ENCODE assay signal across 8 mouse cellular contexts in the genomic region with DNA sequence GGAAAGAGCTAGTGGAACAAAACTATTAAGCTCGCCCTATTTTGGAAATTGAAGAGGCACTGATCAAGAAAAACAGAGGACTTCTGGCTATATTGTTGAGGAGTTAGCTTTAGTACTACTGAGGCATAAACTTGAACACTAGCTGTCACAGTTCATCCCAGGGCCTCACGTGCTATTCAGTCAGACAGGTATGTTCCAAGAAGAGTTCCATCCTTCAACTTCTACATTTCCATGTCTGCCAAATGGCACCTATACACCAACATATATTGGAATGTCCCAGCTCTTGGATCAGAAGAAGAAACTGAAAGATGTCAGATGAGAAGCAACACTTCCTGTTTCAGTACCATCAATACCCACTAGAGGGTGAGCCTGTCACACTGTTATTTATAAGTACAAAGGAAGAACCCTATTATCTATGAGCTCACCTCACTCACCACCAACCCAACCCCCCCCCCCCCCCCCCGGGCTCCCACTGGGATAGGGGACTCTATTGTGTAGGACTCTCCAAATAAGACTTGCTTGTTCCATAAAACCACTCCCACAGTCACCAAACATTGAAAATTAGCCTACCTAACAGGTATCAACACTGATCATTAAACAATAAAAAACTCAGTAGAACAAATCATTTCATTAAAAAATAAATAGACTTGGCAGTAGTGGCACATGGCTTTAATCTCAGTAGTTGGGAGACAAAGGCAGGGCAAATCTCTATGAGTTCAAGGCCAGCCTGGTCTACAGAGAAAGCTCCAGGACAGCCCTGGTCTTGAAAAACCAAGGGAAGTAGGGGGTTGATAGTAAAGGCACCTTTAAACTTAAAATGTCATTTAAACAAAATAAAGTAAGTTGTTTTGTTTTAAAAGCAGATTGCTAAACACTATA. TPM values are rescaled to one million over a fixed set of nuclear protein-coding genes. Genes with fewer than 3 reads are reported as not detected.
A peak's percentile ranks its signal among the peaks of the same experiment; 100 is the strongest.
DNase-seq lines count a peak whose midpoint lies in the region; ATAC-seq and TF ChIP-seq lines count a peak whose summit lies in the region.

No protein-coding gene starts in this region.

- 58% methylated on average over 3 of the region's 3 CpGs for WGBS in heart, embryonic 16.5 days

- H3K27me3 ChIP-seq in G1E (ENCODE audit: insufficient read depth, low read length) = no peaks in the 10 kb centered on the region
- H3K27me3 ChIP-seq in heart, embryonic 16.5 days (ENCODE audit: control insufficient read depth, insufficient read depth, low read length) = no peaks in the 10 kb centered on the region

- H3K9ac ChIP-seq in heart, embryonic 16.5 days (ENCODE audit: low read length) = no peak overlapping the region

- 0 out of 2 replicates have a peak, but pooled peaks have one; percentile 35 for ATAC-seq in frontal cortex, adult (ENCODE audit: low TSS enrichment)
- peak; percentile 47; the same call in 1 of the 2 replicates for ATAC-seq in G1E (ENCODE audit: extremely low read depth, insufficient number of reproducible peaks, low FRiP score, poor library complexity, severe bottlenecking)
- ATAC-seq in heart, embryonic 16.5 days (replicated peaks; ENCODE audit: extremely low read depth, insufficient read depth, low FRiP score) = peak; percentile 52; the same call in 1 of the 2 replicates

- no peaks in the 10 kb centered on the region for H3K9me3 ChIP-seq in G1E (replicated peaks)
- no peaks in the 10 kb centered on the region for H3K9me3 ChIP-seq in heart, embryonic 16.5 days (replicated peaks; ENCODE audit: control insufficient read depth, low read length)

- TF ChIP-seq CTCF in G1E (IDR thresholded peaks at IDR 0.05; ENCODE audit: low read depth, low read length) = peak; percentile 57; the same call in 1 of the 2 replicates

- no peak overlapping the region for H3K4me2 ChIP-seq in heart, embryonic 16.5 days (ENCODE audit: low read depth, low read length)

- H3K4me3 ChIP-seq in G1E (ENCODE audit: low read depth, low read length) = no peak overlapping the region
- no peak overlapping the region for H3K4me3 ChIP-seq in heart, embryonic 16.5 days (ENCODE audit: low read length)

- peaks cover 77% of the 10 kb centered on the region for H3K36me3 ChIP-seq in G1E (replicated peaks)
- peaks cover 58% of the 10 kb centered on the region for H3K36me3 ChIP-seq in heart, embryonic 16.5 days (ENCODE audit: control insufficient read depth, insufficient read depth)

- DNase-seq in frontal cortex, postnatal 14 days (ENCODE audit: low spot score in 2 of 2) = no peak
- DNase-seq in G1E (ENCODE audit: low spot score) = peak; percentile 12
- peak; percentile 72 to 75 for DNase-seq in cerebellum, postnatal 14 days
- DNase-seq in left cerebral cortex, postnatal 4 days = peak; percentile 15
- DNase-seq in naive thymus-derived CD4-positive, alpha-beta T cell, adult 2 months (ENCODE audit: low read depth) = peak; percentile 83
- DNase-seq in ovary, postnatal 36 days (ENCODE audit: low spot score) = no peak

- H3K27ac ChIP-seq in heart, embryonic 16.5 days (ENCODE audit: low read length) = peak overlapping the region; percentile 23; the same call in 1 of the 2 replicates

- H3K4me1 ChIP-seq in G1E (ENCODE audit: insufficient read depth, low read depth, low read length) = peaks cover 29% of the 10 kb centered on the region
- H3K4me1 ChIP-seq in heart, embryonic 16.5 days (ENCODE audit: control insufficient read depth, insufficient read depth, low read length) = peaks cover 11% of the 10 kb centered on the region

- intact Hi-C loops in left cerebral cortex, postnatal 4 days (cut with DNase I) = loop anchor here (5.0 kb wide), 1 partner anchor 44 kb away; no protein-coding TSS in a partner anchor

RNA-seq across cellular contexts. Expression of gene Ctnnd1, which starts 32.7 kb away (rescaled TPM):
- total RNA-seq in G1E (2014; fragmentation: Nextera tagmentation) = 67.8 and 83.0 TPM in 2 replicates
- total RNA-seq in G1E (2017) = 25.3 and 29.8 TPM in 2 replicates
- 9.6 and 13.8 TPM in 2 replicates for polyA plus RNA-seq in G1E (2012)
- polyA plus RNA-seq in heart, embryonic 16.5 days (2015; fragmentation: Nextera tagmentation; extraction: Ambion mirVana) = 58.7 and 66.3 TPM in 2 replicates
- total RNA-seq in left cerebral cortex, postnatal 4 days (2021) = 10 to 100 TPM; 70.4 to 88.0 TPM

RNA-seq across cellular contexts. Expression of gene Btbd18, which starts 41.0 kb away (rescaled TPM):
- total RNA-seq in G1E (2014; fragmentation: Nextera tagmentation) (not detected in 2 replicates), G1E (2017) (0.12 and 0.16 TPM in 2 replicates)
- not detected in 2 replicates for polyA plus RNA-seq in G1E (2012)
- 0.13 and 0.19 TPM in 2 replicates for polyA plus RNA-seq in heart, embryonic 16.5 days (2015; fragmentation: Nextera tagmentation; extraction: Ambion mirVana)
- total RNA-seq in left cerebral cortex, postnatal 4 days (2021) = not detected

RNA-seq across cellular contexts. Expression of gene Selenoh, which starts 52.7 kb away (rescaled TPM):
- total RNA-seq in G1E (2014; fragmentation: Nextera tagmentation) (49.4 and 51.5 TPM in 2 replicates), G1E (2017) (160 and 178 TPM in 2 replicates)
- 381 and 384 TPM in 2 replicates for polyA plus RNA-seq in G1E (2012)
- 187 and 195 TPM in 2 replicates for polyA plus RNA-seq in heart, embryonic 16.5 days (2015; fragmentation: Nextera tagmentation; extraction: Ambion mirVana)
- total RNA-seq in left cerebral cortex, postnatal 4 days (2021) = 100 to 1,000 TPM in 1 of 2 experiments, 10 to 100 TPM in 1; 96.5 to 104 TPM

RNA-seq across cellular contexts. Expression of gene Gm28635, which starts 60.0 kb away (rescaled TPM):
- total RNA-seq in G1E (2014; fragmentation: Nextera tagmentation) (not detected in 2 replicates), G1E (2017) (not detected in 2 replicates)
- polyA plus RNA-seq in G1E (2012) = not detected in 2 replicates
- not detected in 2 replicates for polyA plus RNA-seq in heart, embryonic 16.5 days (2015; fragmentation: Nextera tagmentation; extraction: Ambion mirVana)
- total RNA-seq in left cerebral cortex, postnatal 4 days (2021) = 10 to 100 TPM; 11.7 to 13.7 TPM

Comparison
In these comparisons a context has a peak if more than half of its experiments do, and no peak if none do; other contexts are left out.
1. DNase-seq: peak in G1E (single experiment), cerebellum, postnatal 14 days (2 of 2), left cerebral cortex, postnatal 4 days (single experiment) and naive thymus-derived CD4-positive, alpha-beta T cell, adult 2 months (single experiment); none in frontal cortex, postnatal 14 days (0 of 2) and ovary, postnatal 36 days (single experiment).
2. Peak in every context shown above with its lines, with median percentiles within 50 percentile points of each other: ATAC-seq.